Mouse (Mus musculus) brain, adult 2 months (tissue): ENCODE results near the gene Krtap9-5.

Experiments used
- DNase-seq: peaks from one replicate; pipeline ENCODE4 v3.0.0; 2011; ENCODE audit warnings: low read depth, low spot score

The Krtap9-5 gene

DNA sequence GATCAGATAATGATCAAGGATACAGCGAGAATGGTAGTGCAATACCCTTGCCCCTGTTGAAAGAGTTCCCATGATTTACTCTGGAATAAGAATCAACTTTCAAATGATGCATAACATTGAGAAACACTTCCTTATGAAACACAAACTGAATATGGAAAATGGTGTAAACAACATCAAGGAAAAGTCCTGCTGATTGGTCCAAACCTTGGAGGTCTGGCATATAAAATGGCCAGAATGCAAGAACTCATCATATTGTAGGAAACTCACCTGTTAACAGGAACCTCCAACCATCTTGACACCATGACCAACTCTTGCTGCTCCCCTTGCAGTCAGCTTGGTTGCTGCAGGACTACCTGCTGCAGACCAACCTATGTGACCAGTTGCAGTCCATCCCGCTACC lies at the start of gene Krtap9-5:
Krtap9-5 (plus strand) TSS at position 301 of the 400 bp plus-strand sequence.
- no peak for DNase-seq

DNA sequence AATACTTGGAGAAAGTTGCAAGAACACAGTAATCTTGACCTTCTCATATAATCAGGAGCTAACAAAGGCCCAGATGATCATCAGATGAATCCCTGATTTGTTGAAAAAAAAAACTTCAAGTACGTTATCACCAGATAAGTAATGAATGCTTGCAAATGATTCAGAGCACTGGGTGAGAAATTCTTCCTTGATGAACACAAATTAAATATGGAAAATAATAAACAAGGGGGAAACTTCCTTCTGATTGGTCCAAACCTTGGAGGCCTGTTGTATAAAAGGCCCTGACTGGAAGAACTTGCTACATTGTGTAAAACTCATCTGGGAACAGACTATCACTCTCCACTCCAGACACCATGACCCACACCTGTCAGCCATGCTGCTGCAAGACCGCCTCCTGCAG lies 40.7 kb upstream of the Krtap9-5 start, which contains the start of gene Krtap31-1:
Krtap31-1 (plus strand) TSS at position 301 of the 400 bp plus-strand sequence.
- no peak for DNase-seq

DNA sequence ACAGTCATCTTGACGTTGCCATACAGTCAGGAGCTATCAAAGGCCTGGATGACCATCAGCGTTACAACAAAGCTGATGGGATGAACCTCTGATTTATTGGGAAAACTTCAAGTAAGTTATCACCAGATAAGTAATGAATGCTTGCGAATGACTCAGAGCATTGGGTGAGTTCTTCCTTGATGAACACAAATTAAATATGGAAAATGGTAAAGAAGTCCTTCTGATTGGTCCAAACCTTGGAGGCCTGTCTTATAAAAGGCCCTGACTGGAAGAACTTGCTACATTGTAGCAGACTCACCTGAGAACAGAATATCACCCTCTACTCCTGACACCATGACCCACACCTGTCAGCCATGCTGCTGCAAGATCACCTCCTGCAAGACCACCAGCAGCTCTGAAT lies 33.8 kb upstream of the Krtap9-5 start, which contains the start of gene Gm11565:
Gm11565 (plus strand) TSS at position 301 of the 400 bp plus-strand sequence.
- DNase-seq, result no peak

DNA sequence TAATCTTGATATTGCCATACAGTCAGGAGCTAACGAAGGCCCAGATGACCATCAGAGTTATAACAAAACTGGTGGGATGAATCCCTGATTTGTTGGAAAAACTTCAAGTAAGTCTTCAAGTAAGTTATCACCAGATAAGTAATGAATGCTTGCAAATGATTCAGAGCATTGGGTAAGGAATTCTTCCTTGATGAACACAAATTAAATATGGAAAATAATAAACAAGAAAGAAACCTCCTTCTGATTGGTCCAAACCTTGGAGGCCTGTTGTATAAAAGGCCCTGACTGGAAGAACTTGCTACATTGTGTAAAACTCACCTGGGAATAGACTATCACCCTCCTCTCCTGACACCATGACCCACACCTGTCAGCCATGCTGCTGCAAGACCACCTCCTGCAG lies 12.3 kb upstream of the Krtap9-5 start, which contains the start of gene Krtap31-2:
Krtap31-2 (plus strand) TSS at position 301 of the 400 bp plus-strand sequence.
- DNase-seq, result no peak

DNA sequence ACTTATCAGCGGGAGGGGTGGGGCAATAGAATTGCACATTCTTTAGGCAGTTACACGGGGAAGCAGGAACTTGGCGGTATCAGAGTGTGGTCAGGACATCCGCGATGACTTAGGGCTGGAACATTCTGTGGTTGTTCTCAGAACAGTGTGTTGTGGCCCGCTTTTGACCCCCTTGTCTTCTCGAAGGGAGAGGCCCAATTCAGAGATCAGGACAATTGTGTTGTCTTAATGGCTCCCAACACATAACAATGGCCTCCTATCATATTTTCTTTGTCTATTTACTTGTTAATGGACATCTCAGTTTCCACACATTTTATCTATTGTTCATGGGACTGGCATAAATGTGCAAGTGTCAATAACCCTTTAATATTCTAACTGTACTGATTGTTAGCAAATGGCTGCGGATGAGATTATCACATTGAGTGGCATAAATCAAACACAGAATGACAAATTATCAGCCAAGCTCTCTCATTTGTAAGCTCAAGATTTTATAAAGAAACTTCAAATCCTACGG lies 10.5 kb upstream of the Krtap9-5 start:
- DNase-seq, result no peak

DNA sequence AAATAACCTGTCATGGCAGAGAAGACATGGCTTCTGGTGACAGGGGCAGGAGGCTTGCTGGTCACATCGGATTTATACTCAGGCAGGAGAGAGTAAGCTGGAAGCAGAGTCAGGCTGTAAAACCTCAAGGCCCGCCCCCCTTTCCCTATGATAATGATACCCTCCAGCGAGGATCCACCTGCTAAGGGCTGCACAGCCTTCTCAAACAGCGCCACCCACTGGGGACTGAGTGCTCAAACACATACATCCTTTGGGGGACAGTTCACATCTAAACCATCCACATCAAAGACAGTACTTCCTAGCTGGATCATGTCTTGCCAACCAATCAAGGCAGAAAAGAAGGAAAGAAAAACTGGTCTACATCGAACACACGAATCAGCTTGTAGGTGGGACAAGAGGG lies 15.9 kb downstream of the Krtap9-5 start:
- DNase-seq, result no peak

DNA sequence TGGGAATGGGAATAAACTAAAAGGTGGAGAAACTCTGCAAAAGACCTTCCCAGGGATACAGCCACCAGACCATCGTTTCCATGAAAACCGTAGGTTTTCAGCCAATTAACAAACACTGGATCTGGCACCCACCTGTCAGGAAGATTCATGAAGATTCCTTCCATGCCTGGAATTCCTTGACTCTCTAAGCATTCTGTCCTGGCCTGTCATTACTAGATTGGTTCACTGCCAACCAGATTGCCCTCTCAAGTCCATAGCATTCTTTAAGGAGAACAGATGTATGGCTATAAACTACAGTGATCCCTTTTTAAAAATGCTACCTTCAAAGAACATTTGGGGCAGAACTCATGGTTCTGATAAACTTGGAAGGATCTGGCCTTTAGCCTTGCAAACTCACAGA lies 17.7 kb downstream of the Krtap9-5 start:
- DNase-seq, result no peak

DNA sequence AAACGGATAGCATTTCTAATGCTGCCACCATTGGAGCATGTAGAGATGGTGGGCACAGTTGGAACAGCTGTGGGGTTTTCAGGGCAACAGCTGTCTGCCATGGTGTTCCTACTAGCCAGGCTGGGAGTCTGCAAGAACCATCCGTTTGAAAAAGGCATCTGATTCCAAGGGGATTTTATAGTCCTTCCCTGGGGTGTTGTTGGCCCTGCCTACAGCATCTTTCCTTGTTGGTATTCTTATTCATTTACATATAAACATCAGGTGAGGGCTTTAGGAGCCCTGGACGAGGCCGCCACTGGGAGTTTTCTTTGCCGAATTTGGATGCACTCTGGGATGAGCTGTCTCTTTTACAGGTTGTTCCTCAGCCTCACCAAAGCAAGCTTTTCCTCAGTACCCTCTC lies 30.7 kb downstream of the Krtap9-5 start, which contains the start of gene Krtap29-1:
Krtap29-1 (minus strand) TSS at position 101 of the 400 bp plus-strand sequence.
- no peak for DNase-seq

DNA sequence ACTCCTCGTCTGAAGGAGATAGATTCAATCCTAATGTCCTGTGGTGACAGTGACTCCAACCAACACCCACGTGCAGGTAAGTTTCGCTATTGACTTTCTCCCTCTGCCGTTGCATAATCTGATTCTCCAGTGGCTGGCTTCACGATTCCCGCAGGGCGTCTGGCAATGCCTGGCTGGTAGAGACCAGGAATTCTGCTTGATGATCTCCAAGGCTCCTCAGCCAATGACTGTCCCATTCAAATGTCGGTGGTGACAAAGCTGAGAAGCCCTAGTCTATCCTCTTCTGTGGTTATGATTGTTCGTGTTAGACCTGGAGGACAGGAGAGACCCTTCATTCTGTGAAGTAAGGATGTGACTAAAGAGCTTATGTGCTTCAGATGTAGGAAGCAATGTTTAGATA lies 34.5 kb downstream of the Krtap9-5 start:
- DNase-seq, result no peak

DNA sequence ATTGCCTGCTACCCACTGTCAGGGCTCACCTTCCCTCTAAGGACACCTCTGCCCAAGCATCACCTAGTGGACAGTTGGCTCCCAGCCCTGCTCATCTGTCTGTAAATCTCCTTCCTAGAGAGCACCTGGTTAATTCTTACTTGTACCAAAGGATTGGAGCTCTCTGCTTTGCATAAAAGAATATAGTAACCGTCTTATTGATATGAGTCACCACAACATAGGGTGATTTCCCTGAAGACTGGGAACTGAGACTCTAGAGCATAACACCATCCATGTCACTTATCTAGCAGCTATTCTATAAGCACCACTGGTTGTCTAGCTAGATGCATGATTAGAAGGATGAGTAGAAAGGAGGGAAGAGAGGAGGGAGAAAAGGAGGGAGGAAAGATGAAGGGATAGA lies 35.2 kb downstream of the Krtap9-5 start:
- DNase-seq, result no peak

DNA sequence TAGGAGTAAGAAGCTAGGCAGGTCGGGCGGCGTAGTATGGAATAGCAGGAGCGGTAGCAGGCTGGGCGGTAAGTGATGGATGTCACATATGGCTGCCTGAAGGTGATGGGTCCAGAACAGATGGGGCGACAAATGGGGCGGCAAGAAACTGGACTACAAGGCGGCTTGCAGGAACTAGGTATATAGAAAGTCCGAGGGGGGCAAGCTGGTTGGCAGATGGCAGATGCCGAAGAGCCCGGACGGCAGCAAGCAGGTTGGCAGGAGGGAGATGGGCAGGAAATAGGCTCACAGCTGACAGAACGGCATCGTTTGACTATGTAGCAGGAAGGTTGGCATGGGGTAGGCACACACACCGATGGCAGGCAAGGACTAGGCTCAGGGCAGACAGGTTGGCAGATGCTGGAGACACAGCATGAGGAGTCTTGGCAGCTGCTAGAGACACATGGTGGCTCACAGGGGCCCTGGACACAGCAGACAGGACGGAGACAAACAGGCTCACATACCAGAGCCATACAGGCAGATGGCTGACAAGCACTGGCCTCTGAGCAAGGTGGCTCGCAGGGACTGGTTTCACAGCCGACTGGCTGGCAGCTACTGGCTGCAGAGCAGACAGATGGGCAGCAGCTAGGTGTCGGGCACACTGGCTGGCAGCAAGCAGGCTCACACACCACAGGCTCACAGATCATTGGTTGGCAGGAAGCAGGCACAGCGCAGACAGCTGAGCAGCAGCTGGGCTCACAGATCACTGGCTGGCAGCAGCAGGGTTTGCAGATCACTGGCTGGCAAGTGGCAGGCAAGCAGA lies 37.2 kb downstream of the Krtap9-5 start:
- DNase-seq, result peak; percentile 96

DNA sequence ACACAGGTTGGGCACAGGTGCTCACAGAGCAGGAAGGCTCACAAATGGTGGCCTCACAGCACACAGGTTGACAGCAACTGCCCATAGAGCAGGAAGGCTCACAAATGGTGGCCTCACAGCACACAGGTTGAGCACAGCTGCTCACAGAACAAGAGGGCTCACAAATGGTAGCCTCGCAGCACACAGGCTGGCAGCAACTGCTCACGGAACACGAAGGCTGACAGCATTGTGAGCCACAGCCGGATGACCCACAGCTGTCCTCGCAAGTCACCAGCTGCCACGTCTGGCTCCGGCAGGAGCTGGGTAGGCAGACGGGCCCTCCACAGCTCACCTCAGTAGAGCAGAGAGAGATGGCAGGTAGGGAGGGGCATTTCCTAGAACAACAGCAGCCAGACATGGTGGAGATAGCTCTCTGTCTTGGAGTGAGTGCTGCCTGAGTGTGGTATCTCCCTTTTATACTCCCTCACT lies 37.9 kb downstream of the Krtap9-5 start, which contains the start of gene Krtap16-1:
Krtap16-1 (minus strand) TSS at position 418 of the 468 bp plus-strand sequence.
- DNase-seq, result no peak

DNA sequence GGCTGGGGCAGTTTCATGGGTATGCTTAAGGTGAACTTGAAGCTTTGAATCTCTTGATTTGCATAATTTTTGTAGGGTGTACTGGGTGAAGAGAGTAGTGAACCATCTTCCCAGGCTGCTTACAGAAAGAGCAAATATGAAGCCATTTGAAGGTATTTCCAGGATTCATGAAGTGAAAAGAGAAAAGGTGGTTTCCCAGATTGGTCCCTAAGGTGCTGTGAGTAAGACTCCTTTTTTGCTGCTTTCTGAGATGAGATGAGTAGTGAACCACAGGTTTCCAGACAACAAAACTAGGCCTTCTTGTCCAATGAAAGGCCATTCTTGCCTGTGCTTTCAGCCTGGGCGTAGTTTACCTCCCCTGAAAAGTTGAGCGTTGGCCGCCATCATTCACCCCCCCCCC lies 40.3 kb downstream of the Krtap9-5 start:
- no peak for DNase-seq

DNA sequence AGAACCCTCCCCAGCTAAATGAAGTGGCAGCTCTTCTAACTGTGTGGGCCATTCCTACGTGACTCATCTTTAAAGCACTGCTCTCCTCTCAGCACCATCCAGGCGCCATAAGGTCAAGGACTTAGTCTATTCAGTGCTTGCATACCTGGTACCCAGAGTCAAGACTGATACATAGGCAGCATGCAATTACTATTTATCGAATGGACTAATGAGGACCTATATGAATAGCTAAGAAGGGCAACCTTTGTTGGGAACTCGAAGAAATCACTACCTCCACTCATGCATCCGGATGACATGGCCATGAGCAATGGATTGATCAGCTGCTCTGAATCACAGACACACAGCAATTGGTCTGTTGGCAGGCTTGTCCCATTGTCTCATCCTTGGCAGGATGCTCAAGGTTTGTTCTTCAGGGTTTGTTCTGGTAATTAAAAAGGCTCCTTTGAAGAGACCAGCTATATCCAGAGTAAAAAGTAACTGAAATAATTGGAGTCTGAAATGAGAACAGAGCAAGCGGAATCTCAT lies 41.7 kb downstream of the Krtap9-5 start:
- peak; percentile 46 for DNase-seq

DNA sequence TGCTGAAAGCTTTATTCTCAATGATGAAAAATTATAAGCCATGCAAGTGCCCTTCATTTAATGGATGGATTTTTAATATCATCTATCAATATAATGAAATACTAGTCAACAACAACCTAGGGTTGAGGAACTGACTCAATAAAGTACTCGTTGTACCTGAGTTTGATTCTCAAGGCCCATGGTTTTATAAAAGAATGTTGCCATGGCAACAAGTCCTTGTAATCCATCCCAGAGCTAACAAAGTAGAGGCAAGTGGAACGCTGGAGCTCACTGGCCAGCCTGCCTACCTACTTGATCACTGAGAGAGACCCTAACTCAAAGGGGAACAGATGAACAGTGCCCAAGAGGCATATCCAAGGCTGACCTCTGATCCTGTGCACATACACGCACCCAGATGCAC lies 42.3 kb downstream of the Krtap9-5 start:
- DNase-seq, result peak; percentile 10

DNA sequence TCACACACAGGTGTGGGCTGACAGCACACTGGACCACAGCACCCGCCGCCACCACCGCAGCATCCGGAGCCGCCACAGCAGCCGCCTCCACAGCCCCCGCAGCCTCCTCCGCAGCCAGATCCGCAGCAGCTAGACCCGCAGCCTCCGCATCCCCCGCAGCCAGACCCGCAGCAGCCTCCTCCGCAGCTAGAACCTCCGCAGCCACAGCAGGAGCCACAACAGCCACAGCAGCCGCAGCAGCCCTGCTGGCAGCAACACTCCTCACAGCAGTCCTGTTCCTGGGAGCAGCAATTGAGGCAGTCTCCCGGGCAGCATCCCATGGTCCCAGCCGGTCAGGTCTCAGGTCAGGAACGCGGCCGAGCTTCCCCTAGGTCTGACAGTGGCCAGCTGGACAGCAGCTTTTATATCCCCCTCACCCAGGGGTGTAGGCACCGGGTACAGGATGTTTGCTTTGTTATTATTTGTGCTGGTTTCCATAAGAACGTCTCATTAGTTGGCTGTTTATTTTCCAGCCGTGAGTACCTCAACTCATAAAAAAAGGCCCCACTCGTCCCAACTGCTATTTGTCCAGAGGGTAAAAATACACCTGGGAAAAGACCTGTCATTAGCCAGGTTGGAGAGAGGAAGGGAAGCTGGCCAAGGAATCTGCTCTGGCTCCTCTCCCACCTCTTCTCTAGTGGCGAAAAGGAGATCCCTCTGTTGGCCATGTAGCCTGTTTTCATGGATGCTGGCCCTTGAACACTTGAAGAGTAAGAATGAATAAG lies 45.5 kb downstream of the Krtap9-5 start, which contains the start of gene Krtap17-1:
Krtap17-1 (minus strand) TSS at position 375 of the 764 bp plus-strand sequence.
- peak; percentile 13 for DNase-seq

DNA sequence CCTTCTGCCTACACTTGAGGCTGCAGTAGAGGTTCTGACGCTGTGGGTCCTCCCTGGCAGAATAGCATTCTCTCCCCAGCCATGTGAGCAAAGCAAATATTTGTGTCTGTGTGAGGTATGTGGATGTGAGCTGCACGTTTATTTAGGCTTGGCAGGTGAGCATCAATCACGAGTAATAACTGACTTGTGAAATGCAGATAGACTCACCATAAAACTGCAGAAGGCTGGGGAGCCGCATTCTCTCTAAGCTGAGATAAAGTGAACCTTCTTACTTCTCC lies 46.0 kb downstream of the Krtap9-5 start:
- no peak for DNase-seq

DNA sequence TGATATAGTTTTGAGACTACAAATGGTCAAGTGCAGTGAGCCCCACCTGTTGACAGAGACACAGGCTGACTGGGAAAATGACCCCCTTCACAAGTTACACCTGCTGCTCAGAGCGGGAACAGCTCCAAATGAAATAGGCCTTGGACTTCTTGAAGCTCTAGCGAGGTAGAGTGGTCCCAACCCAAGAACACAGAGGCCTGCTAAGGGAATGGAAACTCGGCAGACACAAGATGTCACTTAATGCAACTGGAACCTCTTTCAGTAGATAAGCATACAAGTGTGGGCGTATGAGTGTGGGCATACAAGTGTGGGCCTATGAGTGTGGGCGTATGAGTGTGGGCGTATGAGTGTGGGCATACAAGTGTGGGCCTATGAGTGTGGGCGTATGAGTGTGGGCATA lies 50.8 kb downstream of the Krtap9-5 start:
- DNase-seq, result no peak
